Mouse (Mus musculus) ES-Bruce4 (cell line): ENCODE data around the gene Mcu. TPM values are rescaled to one million over a fixed set of nuclear protein-coding genes. Genes with fewer than 3 reads are reported as not detected.

Source experiments
- H3K27ac ChIP-seq: 2 replicates; pipeline ENCODE4 v1.5.1; 2012; ENCODE audit warnings: low read length, inconsistent platforms; ENCODE audit not compliant: insufficient read depth
- H3K27me3 ChIP-seq: 2 replicates; pipeline ENCODE4 v1.6.1; 2012; ENCODE audit warnings: mild to moderate bottlenecking, low read length, inconsistent platforms; ENCODE audit not compliant: control insufficient read depth, poor library complexity, insufficient read depth, severe bottlenecking
- H3K36me3 ChIP-seq: 2 replicates; pipeline ENCODE4 v1.6.1; 2012; ENCODE audit warnings: inconsistent platforms, mild to moderate bottlenecking, low read length, moderate library complexity; ENCODE audit not compliant: control insufficient read depth, poor library complexity, insufficient read depth, severe bottlenecking
- H3K4me1 ChIP-seq: one replicate; pipeline ENCODE4 v1.8.1; 2011; ENCODE audit warnings: low read length; ENCODE audit not compliant: control insufficient read depth, insufficient read depth
- H3K4me3 ChIP-seq: 2 replicates; pipeline ENCODE4 v1.5.1; 2011; ENCODE audit warnings: low read depth, mild to moderate bottlenecking, low read length
- H3K9ac ChIP-seq: 2 replicates; pipeline ENCODE4 v1.6.1; 2012; ENCODE audit warnings: low read depth, mild to moderate bottlenecking, inconsistent platforms; ENCODE audit not compliant: poor library complexity, severe bottlenecking
- H3K9me3 ChIP-seq: replicated peaks from 2 replicates; pipeline ENCODE4 v1.6.1; 2012; ENCODE audit warnings: mild to moderate bottlenecking, low read length, inconsistent platforms; ENCODE audit not compliant: control insufficient read depth, poor library complexity, insufficient read depth, severe bottlenecking
- CTCF ChIP-seq: IDR thresholded peaks from one replicate; pipeline ENCODE4 v1.8.1; 2011; ENCODE audit warnings: low read depth, low read length
- EP300 ChIP-seq: IDR thresholded peaks from 2 replicates; pipeline ENCODE4 v1.6.1; 2011; ENCODE audit warnings: low read depth, low read length; ENCODE audit not compliant: insufficient read depth
- POLR2A ChIP-seq: IDR thresholded peaks from one replicate; pipeline ENCODE4 v1.8.1; 2011; ENCODE audit warnings: low read length; ENCODE audit not compliant: insufficient read depth
- polyA plus RNA-seq: library from polyadenylated mRNA; stranded (reverse); fragments of >200 nt; gene quantifications from 2 replicates; pipeline ENCODE4 v1.2.4, GENCODE M21; 2011; ENCODE audit warnings: low read depth; ENCODE audit not compliant: missing spikeins, insufficient read depth, insufficient read length

Mcu gene
- polyA plus RNA-seq, 1 experiment, result 26.0 TPM

- no peak overlapping the region for H3K9ac ChIP-seq
- H3K4me3 ChIP-seq, result no peak overlapping the region
- no peak overlapping the region for H3K27ac ChIP-seq
- TF ChIP-seq POLR2A (no peak), EP300 (no peak), CTCF (no peak)
- H3K36me3 ChIP-seq, result no peaks in the 10 kb centered on the region
- H3K27me3 ChIP-seq, result no peaks in the 10 kb centered on the region
- no peaks in the 10 kb centered on the region for H3K4me1 ChIP-seq
- H3K9me3 ChIP-seq, result peaks cover 11% of the 10 kb centered on the region
Observed at GRCm38 (mm10) chr10:59543351-59543750, 73.1 kb downstream of the Mcu start.

- Histone ChIP-seq H3K27me3 (no peaks in the 10 kb centered on the region), H3K9ac (no peak overlapping the region), H3K4me1 (peaks cover 2% of the 10 kb centered on the region), H3K36me3 (no peaks in the 10 kb centered on the region), H3K9me3 (peaks cover 7% of the 10 kb centered on the region), H3K4me3 (no peak overlapping the region), H3K27ac (no peak overlapping the region)
- TF ChIP-seq CTCF, result no peak
- TF ChIP-seq POLR2A, result no peak
- no peak for TF ChIP-seq EP300
Observed at GRCm38 (mm10) chr10:59541466-59541865, 75.0 kb downstream of the Mcu start.

DNA sequence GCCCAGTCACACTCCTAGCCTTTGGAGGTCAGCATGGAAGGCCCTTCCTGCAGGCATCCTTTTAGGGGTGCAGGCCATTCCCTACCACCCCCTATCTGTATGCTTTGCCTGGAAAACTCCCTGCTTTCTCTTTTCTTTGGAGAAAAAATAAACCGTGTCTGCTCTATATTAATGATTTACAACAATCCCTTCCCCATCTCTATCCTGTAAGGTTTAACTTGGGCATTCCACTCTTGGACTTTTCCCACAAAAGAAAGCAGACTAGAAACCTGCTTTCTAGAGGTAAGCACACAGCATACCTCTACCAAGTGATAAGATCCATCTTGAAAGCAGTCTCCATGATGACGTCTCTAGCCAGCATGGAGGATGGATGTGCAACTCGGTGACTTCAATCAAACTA lies 75.9 kb downstream of the Mcu start:
- Histone ChIP-seq H3K4me3 (no peak overlapping the region), H3K36me3 (no peaks in the 10 kb centered on the region), H3K27ac (no peak overlapping the region), H3K27me3 (no peaks in the 10 kb centered on the region), H3K9me3 (no peaks in the 10 kb centered on the region), H3K4me1 (peaks cover 2% of the 10 kb centered on the region), H3K9ac (no peak overlapping the region)
- TF ChIP-seq CTCF (no peak), EP300 (no peak), POLR2A (no peak)

DNA sequence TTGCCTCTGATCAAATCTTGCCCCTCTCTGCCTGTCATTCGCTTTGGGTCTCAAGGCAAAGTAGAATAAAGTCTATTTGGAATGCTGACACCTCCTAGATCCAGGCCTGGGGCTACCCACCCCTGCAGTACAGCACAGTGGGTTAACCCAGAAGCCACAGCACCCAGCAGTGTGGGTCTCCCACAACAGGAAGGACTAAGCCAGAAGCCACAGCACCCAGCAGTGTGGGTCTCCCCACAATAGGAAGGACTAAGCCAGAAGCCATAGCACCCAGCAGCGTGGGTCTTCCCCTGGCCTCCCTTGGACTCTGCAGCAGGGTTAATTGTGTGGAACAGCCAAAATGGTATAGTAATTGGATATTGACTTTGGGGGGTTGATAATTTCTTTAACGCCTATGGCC lies 76.4 kb downstream of the Mcu start:
- TF ChIP-seq EP300 (no peak), POLR2A (no peak), CTCF (no peak)
- Histone ChIP-seq H3K4me1 (peaks cover 2% of the 10 kb centered on the region), H3K27ac (no peak overlapping the region)

DNA sequence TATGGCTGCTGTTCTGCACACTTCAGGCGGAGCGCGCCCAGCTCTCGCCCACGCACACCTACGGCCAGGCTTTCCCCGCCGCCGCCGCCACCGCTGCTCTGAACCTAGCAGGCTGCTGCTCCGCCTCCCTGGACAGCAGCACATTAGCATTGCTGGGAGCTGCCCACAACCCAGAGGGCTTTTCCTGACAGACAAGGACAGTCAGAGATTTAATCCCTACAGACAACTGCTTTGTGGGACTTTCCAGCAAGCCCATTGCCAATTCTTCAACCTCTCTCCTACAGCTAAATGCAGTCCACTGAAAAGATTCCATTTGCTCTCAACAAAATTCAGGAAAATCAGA lies 77.0 kb downstream of the Mcu start:
- H3K27me3 ChIP-seq, result no peaks in the 10 kb centered on the region
- H3K4me1 ChIP-seq, result peaks cover 2% of the 10 kb centered on the region
- no peaks in the 10 kb centered on the region for H3K36me3 ChIP-seq
- H3K9me3 ChIP-seq, result no peaks in the 10 kb centered on the region
- peak overlapping the region; percentile 59 for H3K4me3 ChIP-seq
- TF ChIP-seq POLR2A, result no peak
- TF ChIP-seq CTCF, result no peak
- no peak for TF ChIP-seq EP300
- H3K27ac ChIP-seq, result no peak overlapping the region
- H3K9ac ChIP-seq, result peak overlapping the region; percentile 17; the same call in 1 of the 2 replicates

More for the DNA sequence above, 76.4 kb downstream of the Mcu start:
- Histone ChIP-seq H3K4me3 (no peak overlapping the region), H3K36me3 (no peaks in the 10 kb centered on the region), H3K9me3 (no peaks in the 10 kb centered on the region), H3K9ac (no peak overlapping the region), H3K27me3 (no peaks in the 10 kb centered on the region)

DNA sequence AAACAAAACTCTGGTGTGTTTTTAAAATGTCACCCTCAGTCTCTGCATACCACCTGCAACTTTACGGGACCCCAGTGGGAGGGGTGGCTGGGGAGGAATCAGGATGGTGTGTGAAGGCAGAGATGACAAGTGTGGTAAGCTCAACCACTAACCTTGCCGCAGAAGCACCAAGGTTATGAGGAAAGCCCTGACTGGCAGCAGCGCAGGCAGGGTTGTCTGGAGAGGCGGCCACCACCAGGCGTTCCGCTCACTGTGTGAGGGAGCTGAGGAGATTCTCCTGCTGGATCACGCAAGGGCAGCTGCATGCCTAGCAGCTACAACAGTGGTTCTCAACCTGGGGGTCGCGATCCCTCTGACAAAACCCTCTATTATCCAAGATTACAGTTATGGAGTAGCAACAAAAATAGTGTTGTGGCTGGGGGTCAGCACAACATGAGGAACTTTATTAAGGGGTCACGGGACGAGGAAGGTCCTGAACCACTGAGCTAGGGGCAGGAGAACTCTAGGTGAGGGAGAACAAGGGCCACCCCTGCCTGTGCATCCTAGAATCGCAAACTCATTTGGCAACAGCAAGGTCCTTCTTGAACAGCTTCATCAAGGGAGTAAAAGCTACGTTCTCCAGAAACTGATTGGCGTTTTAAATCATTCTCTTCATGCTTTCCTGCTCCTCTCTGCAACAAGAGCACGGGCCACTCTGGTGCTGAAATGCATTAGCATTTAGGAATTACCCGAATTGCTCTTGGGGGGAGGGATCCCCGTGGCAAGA lies 77.5 kb downstream of the Mcu start:
- no peaks in the 10 kb centered on the region for H3K27me3 ChIP-seq
- no peak overlapping the region for H3K27ac ChIP-seq
- TF ChIP-seq EP300, result no peak
- TF ChIP-seq CTCF, result no peak
- TF ChIP-seq POLR2A, result no peak
- H3K4me3 ChIP-seq, result peak overlapping the region; percentile 59
- H3K9ac ChIP-seq, result peak overlapping the region; percentile 17
- peaks cover 2% of the 10 kb centered on the region for H3K4me1 ChIP-seq
- no peaks in the 10 kb centered on the region for H3K9me3 ChIP-seq
- no peaks in the 10 kb centered on the region for H3K36me3 ChIP-seq
